Mouse (Mus musculus) CH12.LX (cell line): Measurements from ENCODE around the gene Atp13a3. TPM values are rescaled to one million over a fixed set of nuclear protein-coding genes. Genes with fewer than 3 reads are reported as not detected.

Source experiments
- DNase-seq: peaks from one replicate; pipeline ENCODE4 v3.0.0-alpha.2; 2013; ENCODE audit errors: extremely low read depth
- H3K27ac ChIP-seq: 2 replicates; pipeline ENCODE4 v1.5.1; 2012; ENCODE audit warnings: low read depth, mild to moderate bottlenecking, control low read depth, moderate library complexity; ENCODE audit not compliant: insufficient read depth
- H3K27me3 ChIP-seq: replicated peaks from 2 replicates; pipeline ENCODE3; 2012; ENCODE audit warnings: inconsistent platforms
- H3K36me3 ChIP-seq, 2 experiments: replicated peaks in 1 of 2; 2 replicates each; pipeline versions ENCODE3 to v1.6.1; 2012; ENCODE audit warnings: inconsistent platforms in 1 of 2, low read length in 1 of 2, mild to moderate bottlenecking in 1 of 2, mixed read lengths in 1 of 2, moderate library complexity in 1 of 2; ENCODE audit not compliant: control insufficient read depth in 1 of 2, insufficient read depth in 1 of 2
- H3K4me1 ChIP-seq, 2 experiments: 2 replicates each; pipeline ENCODE4 v1.6.1; 2012; ENCODE audit warnings: inconsistent platforms in 1 of 2, moderate library complexity in 1 of 2; ENCODE audit not compliant: insufficient read depth in 2 of 2, control insufficient read depth in 1 of 2
- H3K4me2 ChIP-seq: 2 replicates; pipeline ENCODE4 v1.6.1; 2012; ENCODE audit warnings: low read depth, mild to moderate bottlenecking, control low read depth; ENCODE audit not compliant: poor library complexity, insufficient read depth, severe bottlenecking
- H3K4me3 ChIP-seq, 3 experiments: fragments of 150-350 bp in 1 of 3; sonication (generic) in 1 of 3; replicated peaks in 1 of 3; 2 replicates each; pipeline versions ENCODE3 to v1.5.1; 2011 to 2012; ENCODE audit warnings: low read depth in 2 of 3, low read length in 2 of 3, mild to moderate bottlenecking in 2 of 3, moderate library complexity in 2 of 3, control low read depth in 1 of 3, improper control_type of control experiment in 1 of 3, inconsistent platforms in 1 of 3, mixed read lengths in 1 of 3; ENCODE audit not compliant: poor library complexity in 1 of 3
- H3K79me2 ChIP-seq: replicated peaks from 2 replicates; pipeline ENCODE4 v1.6.1; 2012; ENCODE audit warnings: mild to moderate bottlenecking, moderate library complexity; ENCODE audit not compliant: control insufficient read depth, poor library complexity, insufficient read depth, severe bottlenecking; ENCODE audit errors: extremely low read depth
- H3K9ac ChIP-seq: 2 replicates; pipeline ENCODE4 v1.6.1; 2012; ENCODE audit warnings: low read depth, mild to moderate bottlenecking, control low read depth, moderate library complexity; ENCODE audit not compliant: insufficient read depth
- H3K9me3 ChIP-seq: replicated peaks from 2 replicates; pipeline ENCODE3; 2012; ENCODE audit warnings: low read length, inconsistent platforms, mixed read lengths
- CHD1 ChIP-seq: IDR thresholded peaks from 2 replicates; pipeline ENCODE4 v1.6.1; 2012; ENCODE audit warnings: low read depth, low read length, improper control_type of control experiment, inconsistent platforms
- CHD2 ChIP-seq: IDR thresholded peaks from 2 replicates; pipeline ENCODE4 v1.6.1; 2011; ENCODE audit warnings: low read length, improper control_type of control experiment
- CTCF ChIP-seq, 2 experiments: IDR thresholded peaks in 1 of 2; conservative IDR thresholded peaks in 1 of 2; 2 replicates each; pipeline ENCODE4 v1.5.1; 2011 to 2012; ENCODE audit warnings: low read depth in 2 of 2, low read length in 2 of 2, improper control_type of control experiment in 1 of 2, inconsistent platforms in 1 of 2, mild to moderate bottlenecking in 1 of 2, moderate library complexity in 1 of 2
- E2F4 ChIP-seq: IDR thresholded peaks from 2 replicates; pipeline ENCODE4 v1.6.1; 2011; ENCODE audit warnings: low read depth, low read length, improper control_type of control experiment; ENCODE audit not compliant: insufficient replicate concordance
- ELF1 ChIP-seq: IDR thresholded peaks from 2 replicates; pipeline ENCODE4 v1.6.1; 2014; ENCODE audit warnings: low read depth, mild to moderate bottlenecking, inconsistent platforms, low read length, improper control_type of control experiment
- ETS1 ChIP-seq: conservative IDR thresholded peaks from 2 replicates; pipeline ENCODE4 v1.6.1; 2012; ENCODE audit warnings: low read depth, mild to moderate bottlenecking, inconsistent platforms, low read length, improper control_type of control experiment, moderate library complexity
- GABPA ChIP-seq: IDR thresholded peaks from 2 replicates; pipeline ENCODE4 v1.6.1; 2012; ENCODE audit warnings: low read depth, low read length, improper control_type of control experiment, inconsistent platforms; ENCODE audit not compliant: insufficient replicate concordance
- HCFC1 ChIP-seq: IDR thresholded peaks from 2 replicates; pipeline ENCODE4 v1.6.1; 2012; ENCODE audit warnings: low read depth, mild to moderate bottlenecking, inconsistent platforms, low read length, improper control_type of control experiment
- JUN ChIP-seq: IDR thresholded peaks from 2 replicates; pipeline ENCODE4 v1.6.1; 2011; ENCODE audit warnings: low read depth, mild to moderate bottlenecking, low read length, improper control_type of control experiment, moderate library complexity; ENCODE audit not compliant: insufficient read depth
- JUND ChIP-seq: conservative IDR thresholded peaks from 2 replicates; pipeline ENCODE4 v1.6.1; 2011; ENCODE audit warnings: low read depth, low read length, improper control_type of control experiment
- KAT2A ChIP-seq: IDR thresholded peaks from 2 replicates; pipeline ENCODE4 v1.6.1; 2012; ENCODE audit warnings: low read length, improper control_type of control experiment, inconsistent platforms; ENCODE audit not compliant: insufficient replicate concordance
- MAFK ChIP-seq: IDR thresholded peaks from 2 replicates; pipeline ENCODE4 v1.6.1; 2011; ENCODE audit warnings: low read length, improper control_type of control experiment; ENCODE audit not compliant: insufficient replicate concordance
- MEF2A ChIP-seq: IDR thresholded peaks from 2 replicates; pipeline ENCODE4 v1.6.1; 2014; ENCODE audit warnings: low read depth, mild to moderate bottlenecking, inconsistent platforms, low read length, improper control_type of control experiment, borderline replicate concordance
- MXI1 ChIP-seq: IDR thresholded peaks from 2 replicates; pipeline ENCODE4 v1.6.1; 2011; ENCODE audit warnings: mild to moderate bottlenecking, low read depth, low read length, improper control_type of control experiment
- MYC ChIP-seq: IDR thresholded peaks from 2 replicates; pipeline ENCODE4 v1.6.1; 2011; ENCODE audit warnings: low read depth, mild to moderate bottlenecking, improper control_type of control experiment, low read length
- NELFE ChIP-seq: IDR thresholded peaks from 2 replicates; pipeline ENCODE4 v1.6.1; 2011; ENCODE audit warnings: low read depth, low read length, improper control_type of control experiment
- NRF1 ChIP-seq: IDR thresholded peaks from 2 replicates; pipeline ENCODE4 v1.6.1; 2014; ENCODE audit warnings: low read depth, mild to moderate bottlenecking, inconsistent platforms, low read length, improper control_type of control experiment, moderate library complexity
- PAX5 ChIP-seq: IDR thresholded peaks from 2 replicates; pipeline ENCODE4 v1.6.1; 2012; ENCODE audit warnings: low read length, inconsistent platforms, mixed read lengths
- POLR2AphosphoS2 ChIP-seq: IDR thresholded peaks from 2 replicates; pipeline ENCODE4 v1.6.1; 2011; ENCODE audit warnings: low read depth, low read length, improper control_type of control experiment
- RAD21 ChIP-seq: IDR thresholded peaks from 2 replicates; pipeline ENCODE4 v1.6.1; 2011; ENCODE audit warnings: low read depth, mild to moderate bottlenecking, low read length, improper control_type of control experiment, moderate library complexity
- SMC3 ChIP-seq: IDR thresholded peaks from 2 replicates; pipeline ENCODE4 v1.6.1; 2011; ENCODE audit warnings: low read depth, low read length, improper control_type of control experiment
- TCF12 ChIP-seq: IDR thresholded peaks from 2 replicates; pipeline ENCODE4 v1.6.1; 2014; ENCODE audit warnings: low read depth, mild to moderate bottlenecking, inconsistent platforms, low read length, improper control_type of control experiment
- UBTF ChIP-seq: IDR thresholded peaks from 2 replicates; pipeline ENCODE4 v1.6.1; 2012; ENCODE audit warnings: low read depth, mild to moderate bottlenecking, inconsistent platforms, low read length, improper control_type of control experiment, moderate library complexity
- USF1 ChIP-seq: IDR thresholded peaks from 2 replicates; pipeline ENCODE4 v1.6.1; 2014; ENCODE audit warnings: low read depth, mild to moderate bottlenecking, inconsistent platforms, low read length, improper control_type of control experiment
- USF2 ChIP-seq: conservative IDR thresholded peaks from 2 replicates; pipeline ENCODE4 v1.6.1; 2011; ENCODE audit warnings: low read depth, low read length, improper control_type of control experiment
- ZC3H11A ChIP-seq: IDR thresholded peaks from 2 replicates; pipeline ENCODE4 v1.6.1; 2012; ENCODE audit warnings: low read depth, mild to moderate bottlenecking, inconsistent platforms, low read length, improper control_type of control experiment
- ZKSCAN1 ChIP-seq: IDR thresholded peaks from 2 replicates; pipeline ENCODE4 v1.6.1; 2012; ENCODE audit warnings: low read depth, inconsistent platforms, low read length, improper control_type of control experiment, borderline replicate concordance
- ZMIZ1 ChIP-seq: IDR thresholded peaks from 2 replicates; pipeline ENCODE4 v1.6.1; 2012; ENCODE audit warnings: low read depth, mild to moderate bottlenecking, inconsistent platforms, low read length, improper control_type of control experiment
- ZNF384 ChIP-seq: IDR thresholded peaks from 2 replicates; pipeline ENCODE4 v1.6.1; 2012; ENCODE audit warnings: low read depth, low read length, improper control_type of control experiment, inconsistent platforms
- dilution Hi-C: fragments of 300-500 bp; cut with MboI; formaldehyde crosslinking; loops from 2 replicates; pipeline ENCODE4 v1.14.3; 2020; ENCODE audit warnings: low sequenced_read_pairs; ENCODE audit not compliant: extremely low pct_unique_long_range_greater_than_20kb, extremely low pct_ligation_motif_present
- in situ Hi-C: fragments of 300-500 bp; cut with MboI; formaldehyde crosslinking; loops from 3 replicates; pipeline ENCODE4 v1.14.3; 2019; ENCODE audit warnings: low sequenced_read_pairs, low pct_ligation_motif_present, low pct_unique_long_range_greater_than_20kb, mixed read lengths
- polyA plus RNA-seq: library from polyadenylated mRNA; unstranded; fragments of >175 nt; gene quantifications from 2 replicates; pipeline ENCODE4 v1.2.1, GENCODE M21; 2012; ENCODE audit warnings: low read depth; ENCODE audit not compliant: insufficient read length
- total RNA-seq, 2 experiments: library from RNA; depleted of rRNA; stranded (reverse); fragments of 300-350 nt in 1 of 2; fragments of >200 nt in 1 of 2; gene quantifications; 2 replicates each; pipeline ENCODE4 v1.2.3; 2012 to 2014

Atp13a3 gene
- total and polyA plus RNA-seq, 3 experiments: 46.7 to 73.0 (median 49.9) TPM

DNA sequence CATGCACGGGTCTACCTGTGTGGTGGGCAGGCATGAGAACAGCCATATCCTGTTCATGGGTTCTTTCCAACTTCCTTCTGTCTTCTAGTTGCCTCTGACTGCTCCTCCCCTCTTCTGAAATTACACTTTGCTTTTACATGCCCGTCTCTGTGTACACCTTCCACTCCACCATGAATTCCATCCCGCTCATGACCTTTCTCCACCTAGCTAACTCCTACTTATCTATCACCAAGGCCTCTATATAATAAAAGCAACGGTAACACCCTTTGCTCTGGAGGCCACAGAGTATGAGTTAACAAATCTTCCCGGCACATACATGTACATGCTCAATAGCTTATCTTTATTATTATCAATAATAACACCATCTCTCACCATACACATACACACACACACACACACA, 18.3 kb upstream of the Atp13a3 start:
- TF ChIP-seq ZNF384 (no peak), MAFK (no peak), PAX5 (no peak), USF1 (no peak), USF2 (no peak), ETS1 (no peak), ELF1 (no peak), TCF12 (no peak), CTCF (conservative IDR thresholded peaks at IDR 0.05 in 1 of 2, IDR thresholded peaks at IDR 0.05 in 1 of 2; ENCODE audit: low read depth in 2 of 2, low read length in 2 of 2) (no peak), POLR2AphosphoS2 (no peak), HCFC1 (no peak), NRF1 (no peak), JUN (no peak), NELFE (no peak), ZKSCAN1 (no peak), MXI1 (no peak), KAT2A (no peak), CHD1 (no peak), GABPA (no peak), SMC3 (no peak)
- H3K9ac ChIP-seq: no peak overlapping the region
- H3K79me2 ChIP-seq: no peaks in the 10 kb centered on the region
- no peaks in the 10 kb centered on the region; a peak in 1 of 4 replicates for H3K4me1 ChIP-seq
- dilution Hi-C loops: no loop called here
- DNase-seq: no peak
- no peaks in the 10 kb centered on the region for H3K9me3 ChIP-seq
- peaks cover 5% of the 10 kb centered on the region for H3K27me3 ChIP-seq
- in situ Hi-C loops: no loop called here
- no peak overlapping the region for H3K27ac ChIP-seq
- no peaks in the 10 kb centered on the region for H3K36me3 ChIP-seq
- no peak overlapping the region for H3K4me2 ChIP-seq
- no peak overlapping the region for H3K4me3 ChIP-seq

DNA sequence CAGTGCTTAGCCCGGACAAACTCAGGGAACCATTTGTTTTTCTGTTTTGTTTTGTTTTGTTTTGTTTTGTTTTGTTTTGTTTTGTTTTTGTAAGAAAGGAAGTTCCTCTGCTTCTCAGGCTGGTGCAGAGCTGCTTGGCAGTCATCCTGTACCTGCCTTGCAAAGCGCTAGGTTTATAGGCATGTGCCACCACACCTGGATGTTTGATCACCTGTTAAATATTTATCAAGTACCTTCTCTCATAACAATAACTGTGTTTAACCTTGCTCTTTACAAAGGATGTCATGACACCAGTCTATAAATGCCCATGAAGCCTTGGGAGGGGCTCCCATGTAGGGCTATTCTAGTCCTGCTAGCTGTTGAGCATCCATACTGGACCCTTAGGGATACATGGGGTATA, 10.9 kb upstream of the Atp13a3 start:
- no peaks in the 10 kb centered on the region for H3K27me3 ChIP-seq
- H3K4me3 ChIP-seq: no peak overlapping the region
- no peak for TF ChIP-seq NRF1
- no peak for TF ChIP-seq CHD2
- no peak for TF ChIP-seq UBTF
- no peak for TF ChIP-seq SMC3
- TF ChIP-seq NELFE: no peak
- no peak for TF ChIP-seq MEF2A
- TF ChIP-seq KAT2A: no peak
- no peak for TF ChIP-seq RAD21
- no peak for TF ChIP-seq ZC3H11A
- no peak for TF ChIP-seq MAFK
- no peak for TF ChIP-seq POLR2AphosphoS2
- TF ChIP-seq JUND: no peak
- no peak for TF ChIP-seq USF2
- no peak for TF ChIP-seq MYC
- no peak for TF ChIP-seq ZMIZ1
- no peak for TF ChIP-seq HCFC1
- no peak for TF ChIP-seq E2F4
- in situ Hi-C loops (no loop called here), dilution Hi-C loops (no loop called here)
- H3K36me3 ChIP-seq: no peaks in the 10 kb centered on the region
- no peak overlapping the region; the same call in 1 of the 2 replicates for H3K4me2 ChIP-seq
- peaks cover 4 to 5% of the 10 kb centered on the region in 2 experiments; a peak in 3 of 4 replicates for H3K4me1 ChIP-seq
- no peaks in the 10 kb centered on the region for H3K79me2 ChIP-seq
- no peak overlapping the region for H3K27ac ChIP-seq
- H3K9me3 ChIP-seq: no peaks in the 10 kb centered on the region
- no peak for DNase-seq
- H3K9ac ChIP-seq: no peak overlapping the region
